Mouse (Mus musculus) v-Abl transformed pro-B cells (cell line): ENCODE results near the gene Oscp1.

Experiments
- in situ Hi-C, 2 experiments: fragments of 400-800 bp; cut with MboI; formaldehyde crosslinking; loops; one replicate each; pipeline ENCODE4 v1.15.1; 2025; ENCODE audit not compliant: unreplicated experiment in 2 of 2

Oscp1 gene

DNA sequence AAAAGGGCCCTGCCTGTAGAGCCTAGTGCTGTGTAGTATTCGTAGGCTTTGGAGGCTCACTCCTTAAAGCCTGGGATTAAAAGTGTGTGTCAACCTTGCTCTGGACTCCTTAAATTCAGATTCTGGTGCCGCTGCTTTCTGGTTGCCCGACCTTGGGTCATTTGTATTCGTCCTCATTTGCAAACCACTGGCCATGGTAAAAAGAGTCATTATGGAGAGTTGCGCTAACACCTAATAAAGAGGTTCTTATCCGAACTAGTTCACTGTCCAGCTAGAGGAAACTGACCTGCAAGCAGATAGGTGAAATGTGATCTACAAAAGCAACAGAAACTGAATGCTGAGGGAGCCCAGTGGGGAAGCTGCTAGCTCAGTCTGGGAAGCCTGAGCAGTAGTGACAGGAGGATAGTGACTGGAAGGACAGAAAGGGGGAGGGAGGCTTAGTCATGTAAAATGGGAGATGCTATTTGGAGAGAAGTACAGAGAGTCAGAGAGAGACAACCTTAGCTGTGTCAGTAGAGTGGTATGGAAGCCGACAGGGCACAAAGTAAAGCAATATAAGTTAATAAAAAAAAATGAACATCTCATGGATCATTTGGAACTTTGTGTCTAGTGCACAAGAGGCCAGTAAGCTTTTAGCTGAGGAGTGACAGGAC is 46.9 kb downstream of the Oscp1 start:
- in situ Hi-C loops = no loop called here

DNA sequence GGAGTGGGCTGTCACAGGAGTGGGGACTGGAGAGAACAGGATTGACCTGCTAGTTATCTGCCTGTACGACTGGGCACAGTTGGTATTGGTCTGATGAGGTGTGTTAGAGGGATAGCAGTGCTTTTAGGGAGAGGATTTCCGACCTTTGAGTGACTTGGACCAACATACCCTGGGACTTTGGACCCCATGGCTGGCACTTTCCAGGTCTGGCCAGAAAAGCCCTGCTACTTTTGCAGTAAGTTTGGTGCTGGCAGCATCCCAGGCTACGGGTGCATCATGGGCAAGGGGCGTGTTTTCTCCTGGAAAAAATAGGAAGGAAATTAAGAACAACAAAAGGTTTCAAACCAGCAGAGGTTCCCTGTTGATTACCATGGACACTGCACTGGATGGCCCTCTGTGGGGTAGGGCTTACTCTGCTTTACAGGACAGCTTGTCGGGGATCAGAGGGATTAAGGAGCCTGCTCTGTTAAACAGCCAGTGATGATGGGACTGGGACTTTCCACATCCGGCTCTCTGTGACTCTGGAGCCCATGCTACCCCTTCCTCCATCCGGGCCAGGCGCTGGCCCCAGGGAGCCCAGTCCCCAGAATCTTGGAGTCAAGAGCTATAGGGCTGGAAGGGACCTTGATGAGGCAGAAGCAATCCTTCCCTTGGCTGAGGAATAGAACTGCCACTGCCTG is 49.8 kb downstream of the Oscp1 start:
- in situ Hi-C loops = no loop called here

DNA sequence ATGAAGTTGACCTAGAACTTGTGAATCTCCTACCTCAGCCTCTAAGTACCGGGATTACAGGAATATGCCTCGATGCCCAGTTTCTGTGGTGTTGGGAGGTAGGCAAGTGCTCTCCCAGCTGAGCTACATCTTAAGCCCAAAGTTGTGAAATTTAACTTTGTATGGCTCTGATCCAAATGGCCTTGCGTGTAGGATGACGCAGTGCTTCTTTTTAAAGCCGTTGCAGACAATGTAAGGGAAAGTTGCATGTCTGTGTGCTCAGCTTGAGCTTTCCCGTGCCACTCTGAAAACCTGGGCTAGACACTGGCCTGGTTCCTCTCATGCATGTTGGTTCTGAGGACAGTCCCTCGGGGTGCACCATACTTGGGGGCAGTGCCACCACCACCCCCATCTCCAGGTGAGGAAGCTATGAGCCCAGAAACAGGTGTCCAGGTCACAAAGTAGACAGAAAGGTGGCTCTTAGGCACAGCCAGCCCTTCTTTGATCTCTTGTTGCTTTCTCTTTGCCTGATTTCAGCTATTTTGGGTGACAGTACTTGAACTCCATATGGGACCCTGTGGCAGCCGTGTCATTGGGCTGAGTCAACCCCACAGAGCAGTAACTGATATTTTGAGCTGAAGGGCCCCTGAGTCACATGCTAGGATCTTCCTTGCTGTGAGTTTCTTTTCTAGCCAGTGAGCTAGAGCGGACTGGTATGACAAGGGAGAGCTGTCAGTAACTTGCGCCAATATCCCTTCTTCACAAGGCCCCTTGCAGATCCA is 51.4 kb downstream of the Oscp1 start:
- in situ Hi-C loops = no loop called here

DNA sequence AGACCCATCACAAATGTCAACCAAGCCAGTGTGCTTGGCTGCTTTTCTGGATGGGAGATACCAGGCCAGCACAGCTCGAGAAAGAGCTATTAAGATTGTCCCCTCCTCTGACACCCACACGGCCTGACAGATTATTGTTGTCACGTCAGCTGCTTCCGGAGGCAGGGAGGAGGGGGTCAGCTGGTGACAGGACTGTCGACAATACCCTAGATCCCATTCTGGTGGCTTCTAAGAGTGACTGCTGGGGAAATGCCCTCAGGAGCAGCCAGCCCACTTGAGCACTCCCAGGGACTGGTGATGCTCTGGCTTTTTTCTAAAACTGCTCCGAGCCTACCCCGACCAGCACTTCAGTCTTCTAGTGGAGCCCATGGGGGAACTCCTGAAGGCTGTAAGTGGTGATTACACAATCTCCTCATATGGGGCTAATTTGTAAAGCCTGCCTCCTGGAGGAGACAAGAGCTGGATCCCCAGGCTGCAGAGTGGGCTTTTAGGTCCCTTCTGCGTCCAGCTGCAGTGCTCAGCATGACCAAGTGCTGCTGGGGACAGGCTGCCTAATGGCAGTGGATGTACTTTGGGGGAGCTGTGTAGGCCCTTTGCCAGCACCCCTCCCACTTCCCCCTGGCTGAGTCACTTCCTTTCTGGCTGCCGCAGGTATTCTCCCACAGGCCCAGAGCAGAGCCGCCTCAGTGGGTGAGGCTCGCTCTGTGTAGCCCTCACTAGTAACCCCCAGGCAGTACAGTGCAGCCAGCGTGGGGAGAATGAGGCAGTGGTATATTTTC is 52.2 kb downstream of the Oscp1 start:
- in situ Hi-C loops = no loop called here

DNA sequence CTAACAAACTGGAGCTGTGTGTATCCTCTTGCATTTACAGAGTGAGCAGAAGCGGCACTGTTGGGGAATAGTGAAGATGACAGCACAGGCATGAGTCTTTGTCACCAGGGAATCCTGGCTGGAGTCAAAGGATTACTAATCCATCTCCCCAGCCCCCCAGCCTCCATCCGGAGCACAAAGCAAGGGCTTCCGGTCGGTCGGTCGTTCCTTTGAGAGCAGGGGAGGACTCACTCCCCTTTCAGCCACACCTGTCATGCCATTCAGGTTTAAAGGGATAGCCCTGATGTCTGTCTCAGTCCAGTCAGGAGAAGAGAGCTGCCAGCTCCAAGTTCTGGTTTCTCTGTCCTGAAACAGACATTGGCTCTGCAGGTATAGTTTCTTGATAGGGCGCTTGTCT is 52.8 kb downstream of the Oscp1 start:
- in situ Hi-C loops = no loop called here

DNA sequence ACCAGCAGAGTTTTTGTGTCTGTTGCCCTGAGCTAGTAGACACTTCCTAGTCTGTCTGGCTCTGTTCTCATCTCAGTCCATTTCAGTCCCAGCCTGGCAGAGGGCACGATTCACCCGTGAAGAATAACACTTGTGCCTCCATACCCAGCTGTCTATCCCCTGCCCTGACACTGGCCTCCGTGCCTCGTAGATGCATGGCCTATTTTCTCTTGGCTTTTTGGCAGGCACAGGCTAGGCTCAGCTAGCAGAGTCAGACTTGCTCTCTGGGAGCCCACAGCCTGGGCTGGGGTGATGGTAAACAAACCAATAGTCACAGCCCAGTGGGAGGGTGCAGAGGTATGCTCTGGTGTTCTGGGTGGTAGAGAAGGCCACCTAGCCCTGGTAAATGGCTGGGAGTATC is 54.9 kb downstream of the Oscp1 start:
- in situ Hi-C loops = no loop called here

DNA sequence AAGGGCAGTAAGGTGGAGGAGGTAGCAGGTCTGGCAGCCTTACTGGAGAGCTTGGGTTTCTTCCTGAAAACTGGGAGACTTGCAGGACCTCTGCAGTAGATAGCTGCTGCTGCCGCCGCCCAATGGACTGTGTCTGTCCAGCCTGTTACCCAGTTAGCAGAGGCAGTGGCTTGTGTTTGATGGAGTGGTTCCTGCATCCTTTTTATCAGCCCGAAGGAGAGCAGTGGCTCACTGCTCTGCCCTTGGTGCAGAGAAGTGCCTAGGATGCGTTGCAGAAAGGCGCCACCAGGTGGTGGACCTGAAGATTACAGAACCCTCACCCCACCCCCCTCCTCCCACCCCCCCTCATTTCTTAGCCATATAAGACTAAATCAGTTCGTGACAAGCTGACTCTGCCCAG is 55.6 kb downstream of the Oscp1 start:
- in situ Hi-C loops = no loop called here

DNA sequence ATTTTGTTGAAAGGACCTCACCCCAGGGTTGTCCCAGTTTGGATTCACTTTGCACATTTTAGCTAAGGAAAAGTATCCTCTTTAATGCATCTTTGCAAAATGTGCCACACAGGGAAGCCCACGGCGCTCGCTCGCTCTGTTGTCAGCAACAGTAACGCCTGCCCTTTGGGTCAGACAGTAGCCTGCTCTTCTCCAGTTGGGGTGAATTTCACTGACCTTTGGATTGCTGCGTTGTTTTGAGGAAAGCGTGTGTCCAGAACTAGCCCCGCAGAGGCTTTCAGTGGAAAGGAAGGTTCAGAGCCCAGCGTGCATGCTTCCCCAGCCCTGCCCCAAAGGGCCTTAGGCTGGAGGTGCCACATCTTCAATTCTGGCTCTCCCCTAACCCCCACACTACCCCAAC is 57.0 kb downstream of the Oscp1 start:
- in situ Hi-C loops = no loop called here

DNA sequence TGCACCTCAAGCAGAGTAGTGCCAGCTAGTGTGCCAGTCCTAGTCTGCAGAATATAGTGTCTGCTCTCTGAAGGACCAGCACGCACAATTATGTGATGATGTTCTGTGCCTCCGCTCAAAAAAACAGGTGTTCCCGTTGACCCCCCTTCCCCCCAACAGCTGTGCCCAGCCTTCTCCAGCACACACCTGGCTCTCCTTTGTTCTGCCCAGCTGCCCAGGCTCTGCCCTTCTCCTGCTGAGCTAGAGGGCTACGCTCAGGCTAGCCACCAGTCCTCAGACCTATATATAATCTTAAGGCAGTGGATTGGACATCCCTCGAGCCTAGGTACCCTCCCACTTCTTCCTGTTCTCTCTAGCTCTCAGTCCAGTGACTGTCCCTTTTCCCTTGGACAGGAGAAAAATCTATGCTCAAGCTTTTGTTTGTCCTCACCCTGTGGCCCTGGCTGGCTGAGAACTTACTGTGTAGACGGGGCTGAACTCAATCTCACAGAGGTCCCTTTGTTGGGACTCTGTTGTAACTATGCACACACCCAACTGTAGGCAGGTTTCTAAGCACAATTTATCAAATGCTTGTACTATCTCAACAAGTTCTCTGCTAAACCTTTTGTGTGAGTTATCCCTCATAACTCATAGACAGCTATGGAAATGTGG is 57.6 kb downstream of the Oscp1 start:
- in situ Hi-C loops = no loop called here

DNA sequence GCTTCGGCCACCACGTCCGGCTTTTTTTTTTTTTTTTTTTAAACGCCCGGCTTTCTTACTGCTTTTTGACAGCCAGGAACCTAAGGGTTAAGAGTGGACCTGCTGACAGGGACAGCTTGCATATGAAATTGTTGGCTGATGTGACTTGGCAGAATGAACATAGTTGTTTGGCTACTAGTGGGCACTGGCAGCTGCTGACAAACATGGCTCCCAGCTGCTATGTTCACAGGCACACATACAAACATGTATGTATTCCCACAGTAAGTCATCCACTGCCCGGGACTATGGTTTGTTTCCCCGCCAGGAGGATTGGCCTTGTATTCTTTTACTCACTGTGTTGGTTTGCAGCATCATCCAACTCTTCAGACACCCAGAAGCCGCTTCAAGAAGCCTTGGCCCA is 58.8 kb downstream of the Oscp1 start:
- in situ Hi-C loops = no loop called here

DNA sequence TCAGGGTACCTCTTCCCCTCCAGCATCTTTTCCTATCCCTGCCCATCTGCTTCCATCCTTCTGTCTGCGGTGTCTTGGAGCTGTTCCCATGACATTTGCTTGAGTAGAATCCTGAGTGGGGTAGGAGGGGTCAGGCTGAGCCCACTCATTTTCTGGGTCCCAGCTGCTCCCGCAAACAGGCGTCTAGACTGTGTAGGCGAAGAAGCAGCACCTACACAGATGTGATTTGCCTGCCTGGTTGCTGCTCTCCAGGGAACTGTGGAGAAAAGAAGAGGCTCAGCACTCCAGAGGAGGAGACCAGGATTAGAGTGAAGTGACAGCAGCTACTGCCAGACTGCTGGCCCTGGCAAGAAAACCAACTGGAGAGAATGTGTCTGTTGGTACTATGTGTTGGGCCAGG is 60.3 kb downstream of the Oscp1 start:
- in situ Hi-C loops = no loop called here

DNA sequence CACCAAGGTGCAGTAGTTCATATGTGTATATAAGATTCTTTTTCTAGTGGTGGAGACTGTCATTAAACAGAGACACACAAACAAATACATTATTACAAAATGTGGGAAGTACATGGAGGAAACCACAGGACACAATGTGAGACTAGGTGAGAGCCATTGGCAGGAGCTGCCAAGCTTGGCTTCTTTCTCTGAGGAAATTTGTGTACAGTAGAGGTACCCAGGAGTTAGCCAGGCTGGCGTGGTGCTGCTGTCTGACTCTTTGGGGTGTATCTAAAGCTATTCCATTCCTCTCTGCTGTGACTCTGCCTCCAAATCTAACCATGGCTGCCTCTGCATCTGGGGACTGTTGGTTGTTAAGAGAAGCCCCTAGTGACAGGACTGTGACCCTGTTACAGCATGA is 60.7 kb downstream of the Oscp1 start:
- in situ Hi-C loops = no loop called here

DNA sequence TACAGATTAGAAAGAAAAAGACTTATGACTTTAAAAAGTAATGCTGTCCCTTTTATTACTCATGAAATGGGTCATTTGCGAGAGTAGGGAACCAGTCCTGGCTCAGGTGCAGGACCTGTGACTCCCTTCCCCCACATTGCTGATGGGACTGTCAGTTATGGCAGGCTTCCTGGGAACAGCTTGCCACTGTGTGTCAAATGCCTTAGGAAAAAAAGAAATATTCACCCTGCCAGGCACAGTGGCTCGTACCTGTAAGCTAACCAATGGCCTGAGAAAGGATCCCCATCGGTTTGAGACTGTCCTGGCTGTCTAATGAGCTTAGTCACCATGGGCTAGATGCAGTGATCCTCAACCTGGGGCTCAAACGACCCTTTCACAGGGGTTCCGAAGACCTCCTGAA is 61.7 kb downstream of the Oscp1 start:
- in situ Hi-C loops = no loop called here

DNA sequence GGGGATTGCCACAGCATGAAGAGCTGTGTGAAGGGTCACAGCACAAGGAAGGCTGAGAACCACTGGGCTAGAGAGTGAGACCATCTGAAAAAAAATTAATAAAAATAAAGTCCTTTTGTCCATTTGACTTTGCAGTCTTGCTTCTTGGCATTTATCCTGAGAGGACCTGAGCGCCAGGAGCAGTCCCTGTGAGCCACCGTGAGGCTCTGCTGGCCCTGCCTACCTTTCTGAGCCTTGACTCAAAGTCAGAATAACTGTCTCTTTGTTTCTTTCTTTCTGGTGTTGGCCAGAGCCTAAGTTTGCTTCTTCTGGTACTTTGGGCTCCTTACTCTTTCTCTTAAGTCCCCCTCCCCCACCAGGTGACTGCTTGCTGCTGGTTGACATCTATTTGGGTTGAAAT is 62.1 kb downstream of the Oscp1 start:
- in situ Hi-C loops = no loop called here

DNA sequence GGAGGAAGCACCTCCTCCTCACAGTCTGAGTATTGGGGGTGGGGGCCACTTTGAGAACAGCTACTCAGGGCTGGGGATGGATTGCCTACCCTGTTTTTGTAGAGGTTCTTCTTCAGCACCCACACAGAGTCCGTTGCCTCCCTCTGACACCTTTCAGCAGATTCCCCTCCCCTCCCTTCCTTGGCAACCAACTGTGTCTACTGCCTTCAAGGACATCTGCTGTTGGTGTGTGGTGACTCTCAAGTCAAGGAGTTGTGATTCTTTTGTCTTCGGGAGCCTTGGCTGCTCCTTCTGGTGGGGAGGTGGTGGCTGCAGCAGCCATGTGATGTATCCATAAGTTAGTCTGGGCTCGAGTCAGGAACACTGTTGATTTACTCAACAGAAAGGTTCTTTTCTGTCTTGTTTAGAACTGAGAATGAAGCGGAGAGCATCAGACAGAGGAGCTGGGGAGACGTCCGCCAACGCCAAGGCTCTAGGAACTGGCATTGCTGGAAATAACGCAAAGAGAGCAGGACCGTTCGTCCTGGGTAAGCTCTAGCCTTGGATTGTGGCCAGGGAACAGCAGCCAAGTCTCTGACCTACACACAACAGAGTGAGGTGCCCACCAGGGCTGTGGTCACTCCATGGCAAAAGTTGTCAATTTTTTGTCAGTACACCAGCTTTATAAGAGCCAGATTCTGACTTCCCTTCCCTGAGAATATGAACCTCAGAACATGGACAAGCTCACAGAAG is 65.1 kb downstream of the Oscp1 start:
- in situ Hi-C loops = no loop called here

DNA sequence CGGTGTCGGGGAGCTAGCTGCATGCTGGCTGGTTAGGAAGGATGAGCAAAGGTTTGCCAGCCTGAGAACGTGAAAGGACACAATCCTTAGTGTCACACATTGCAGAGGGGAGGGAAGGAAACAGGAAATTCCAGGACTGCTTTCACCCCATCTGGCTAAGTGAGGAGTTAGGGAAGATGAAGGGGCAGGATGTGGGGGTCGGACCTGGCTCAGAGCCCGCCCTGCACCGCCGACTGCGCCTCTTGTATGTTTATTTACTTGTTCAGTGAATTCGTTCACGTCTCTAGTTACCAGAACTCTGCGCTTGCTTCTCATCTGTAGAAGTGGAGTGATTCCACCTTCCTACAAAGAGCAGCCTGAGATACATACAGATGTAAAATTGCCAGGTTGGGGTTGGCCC is 72.1 kb downstream of the Oscp1 start:
- in situ Hi-C loops = no loop called here

DNA sequence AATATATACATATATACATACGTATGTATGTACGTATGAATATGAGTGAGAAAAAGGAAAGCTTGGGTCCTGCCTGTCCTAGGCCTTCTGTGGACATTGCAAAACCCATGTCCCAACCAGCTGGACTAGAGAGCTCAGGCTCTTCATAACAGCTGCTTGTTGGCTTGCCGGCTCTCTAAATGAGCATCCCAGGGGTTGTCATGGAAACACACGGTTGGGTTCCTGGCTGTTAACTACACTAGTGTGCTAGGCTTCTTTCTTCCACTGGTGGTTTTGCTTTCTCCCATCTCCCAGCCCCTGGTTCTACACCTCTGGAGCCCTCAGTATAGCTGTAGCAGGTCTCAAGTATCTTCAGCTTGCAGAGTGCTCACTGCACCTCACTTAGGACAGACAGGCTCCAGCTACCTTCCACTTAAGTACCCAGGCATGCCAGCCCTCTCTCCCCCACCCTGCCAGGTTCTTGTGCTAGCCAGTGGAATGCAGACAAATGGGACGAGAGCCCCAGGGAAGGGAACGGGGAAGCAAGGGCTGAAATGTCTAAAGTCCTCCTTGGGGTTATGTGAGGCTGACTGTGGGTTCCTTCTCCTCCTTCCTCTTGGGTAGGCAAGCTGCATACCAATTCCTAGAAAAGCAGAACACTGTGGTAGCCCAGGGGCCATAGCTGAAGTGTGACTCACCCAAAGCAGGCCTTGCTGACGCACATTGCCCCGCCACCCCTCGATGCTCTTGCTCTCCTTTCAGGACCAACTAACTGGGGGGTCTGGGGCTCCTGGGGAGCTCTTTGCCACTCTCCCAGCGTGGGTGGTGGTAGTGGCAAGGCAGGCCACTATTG is 73.1 kb downstream of the Oscp1 start:
- in situ Hi-C loops = no loop called here

DNA sequence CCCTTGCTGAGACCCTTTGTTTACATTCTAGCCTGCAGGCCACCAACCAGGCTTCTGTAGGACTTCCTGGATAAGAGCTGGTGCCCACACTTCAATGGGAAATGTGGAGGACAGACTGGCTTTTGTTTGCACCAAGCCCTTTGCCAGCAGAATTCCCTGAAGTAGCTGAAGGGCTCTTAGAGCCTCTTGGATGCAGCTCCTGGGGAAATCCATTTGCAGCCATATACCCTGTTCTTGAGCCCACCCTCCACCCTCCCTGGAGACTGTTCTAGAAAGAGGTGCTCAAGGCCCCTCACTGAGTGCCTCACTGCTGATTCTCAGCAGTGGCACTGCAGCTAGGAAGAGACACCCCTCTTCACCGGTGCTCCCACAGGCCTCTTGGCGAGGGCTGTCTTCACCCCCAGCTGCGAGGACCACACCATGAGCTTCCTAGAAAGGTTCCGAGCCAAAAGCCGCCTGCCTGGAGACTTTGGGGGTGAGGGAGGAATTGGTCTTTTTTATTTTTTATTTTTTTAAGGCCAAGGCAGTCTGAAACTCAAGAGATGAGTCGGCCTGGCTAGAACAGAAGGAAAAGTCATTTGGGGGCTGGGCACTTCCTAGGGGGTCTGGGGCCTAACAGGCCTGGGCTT is 74.4 kb downstream of the Oscp1 start:
- in situ Hi-C loops = no loop called here

DNA sequence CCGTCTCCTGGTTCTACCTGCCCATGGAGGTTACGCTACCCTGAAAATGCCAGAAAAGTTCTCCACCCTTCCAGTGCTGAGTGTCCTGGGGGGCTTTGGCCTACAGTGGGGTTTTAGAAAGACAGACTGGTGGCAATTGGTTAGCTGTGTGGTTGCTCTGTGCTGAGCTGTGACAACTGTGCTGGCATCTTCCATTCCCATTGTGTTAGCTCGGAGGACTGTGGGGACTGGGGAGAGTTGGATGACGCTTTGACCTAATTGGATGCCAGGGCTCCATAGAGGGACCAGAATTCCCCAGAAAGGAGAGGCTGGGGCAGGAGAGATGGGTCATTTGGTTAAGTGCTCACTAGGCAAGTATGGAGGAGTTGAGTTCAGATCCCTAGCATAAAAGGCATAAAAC is 75.9 kb downstream of the Oscp1 start:
- in situ Hi-C loops = no loop called here
